Mouse (Mus musculus): ENCODE measurements around the gene Slc38a6.

Gene Slc38a6

DNA sequence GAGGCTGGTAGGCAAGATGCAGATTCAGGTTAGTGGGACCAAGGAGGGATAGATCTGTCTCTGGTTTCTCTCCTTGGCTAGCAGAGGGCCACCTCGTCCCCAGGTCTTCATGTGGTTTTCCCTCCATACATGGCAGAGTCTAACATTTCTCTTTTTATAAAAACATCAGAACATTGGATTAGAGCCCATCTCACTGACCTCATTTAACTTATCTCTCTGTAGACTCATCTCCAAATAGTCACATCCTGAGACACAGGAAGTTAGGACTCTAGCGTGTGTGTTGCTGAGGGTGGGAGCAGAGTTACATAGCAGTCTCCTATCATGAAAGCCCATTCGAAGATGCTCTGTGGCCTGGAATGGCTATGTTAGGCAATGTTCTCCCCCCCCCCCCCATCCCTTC is 97.3 kb downstream of the Slc38a6 start:
- DNase-seq (ENCODE audit: extremely low read depth, low read depth): no peak

DNA sequence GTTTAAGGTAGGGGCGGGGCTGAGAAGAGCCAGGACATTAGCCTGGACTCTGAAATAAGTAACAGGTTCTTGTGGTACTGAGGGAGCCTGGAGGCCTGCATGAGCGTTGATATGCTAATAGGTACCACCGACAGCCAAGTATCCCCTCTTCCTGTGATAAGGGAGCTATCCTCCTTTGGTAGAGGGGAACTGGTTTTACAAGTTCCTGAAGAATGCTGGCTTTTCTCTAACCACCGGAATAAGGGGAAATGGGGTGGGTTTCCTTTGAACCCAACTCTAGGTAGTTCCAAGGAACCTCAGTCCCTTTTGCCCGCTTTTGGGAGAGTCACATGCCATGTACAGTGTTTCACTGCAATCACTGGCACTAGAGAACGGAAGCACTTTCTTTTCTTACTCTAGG is 98.2 kb downstream of the Slc38a6 start:
- peak; percentile 63 for DNase-seq (ENCODE audit: extremely low read depth, low read depth)

DNA sequence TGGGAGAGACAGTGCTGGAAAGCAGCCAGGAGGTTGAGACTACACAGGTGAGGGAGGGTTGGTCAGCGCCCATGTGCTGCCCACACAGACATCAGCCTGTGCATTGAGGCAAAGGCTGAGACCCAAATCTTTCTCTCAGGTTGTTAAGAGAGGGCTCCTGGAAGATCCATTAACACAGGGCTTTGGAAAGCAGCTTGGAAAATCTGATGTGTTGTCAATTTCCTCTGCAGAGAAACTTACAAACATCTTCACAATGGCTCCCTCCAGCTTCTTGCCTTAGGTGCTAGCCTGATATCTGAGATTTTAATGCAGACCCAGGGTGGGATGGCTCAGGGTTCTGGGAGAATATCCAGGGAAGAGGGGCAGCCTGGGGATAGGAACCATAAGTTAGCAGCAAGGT is 105.9 kb downstream of the Slc38a6 start:
- DNase-seq (ENCODE audit: extremely low read depth, low read depth): no peak

DNA sequence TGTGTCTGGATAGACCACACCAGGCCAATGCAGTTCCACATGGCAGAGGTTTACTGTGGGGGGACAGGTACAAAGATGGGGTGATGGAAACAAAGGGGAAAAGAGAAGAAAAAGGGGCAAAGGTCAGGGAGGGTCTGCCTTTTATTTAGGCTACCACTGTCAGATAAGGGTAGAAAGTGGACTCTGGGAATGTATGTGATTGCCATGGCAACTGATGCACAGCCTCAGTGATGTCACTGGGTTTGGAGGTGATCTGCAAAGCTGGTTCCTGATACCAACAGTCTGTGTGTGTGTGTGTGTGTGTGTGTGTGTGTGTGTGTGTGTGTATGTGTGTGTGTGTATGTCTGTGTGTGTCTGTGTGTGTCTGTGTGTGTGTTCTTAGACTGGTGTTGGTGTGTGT is 106.4 kb downstream of the Slc38a6 start:
- no peak for DNase-seq (ENCODE audit: extremely low read depth, low read depth)

DNA sequence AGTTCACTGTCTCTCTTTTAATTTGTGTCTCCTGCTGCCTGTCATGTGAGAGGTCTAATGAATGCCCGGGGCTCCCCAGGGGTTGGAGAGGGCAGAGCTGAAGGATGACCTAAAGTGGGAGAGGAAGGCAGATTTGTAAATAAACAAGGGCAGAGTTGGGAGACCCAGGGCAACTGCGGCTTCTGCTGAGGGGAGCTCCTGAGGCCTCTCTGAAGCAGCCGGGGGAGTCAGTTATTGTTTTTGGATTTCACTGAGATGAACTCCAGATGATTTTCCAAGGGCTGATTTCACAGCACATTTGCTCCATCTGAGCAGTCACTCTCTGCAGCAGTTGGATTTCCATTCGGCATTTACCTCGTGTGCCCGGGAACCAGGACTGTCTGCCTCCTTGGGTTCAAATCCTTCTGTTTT is 107.3 kb downstream of the Slc38a6 start:
- DNase-seq (ENCODE audit: extremely low read depth, low read depth): no peak

DNA sequence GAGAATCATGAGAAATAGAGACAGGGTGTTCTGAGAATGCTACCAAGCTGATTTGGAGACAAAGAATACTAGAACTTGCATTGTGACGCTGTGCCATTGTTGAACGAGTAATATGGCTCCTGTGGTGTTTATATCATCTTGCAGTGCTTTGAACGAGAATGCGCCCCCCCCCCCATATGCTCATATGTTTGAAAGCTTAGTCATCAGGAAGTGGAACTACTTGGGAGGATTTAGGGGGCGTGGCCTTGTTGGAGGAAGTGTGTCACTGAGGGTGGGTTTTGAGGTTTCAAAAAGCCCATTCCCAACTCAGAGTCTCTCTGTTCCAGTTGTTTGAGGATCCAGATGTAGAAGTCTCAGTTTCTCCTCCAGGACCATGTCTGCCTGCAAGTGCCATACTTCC is 108.0 kb downstream of the Slc38a6 start:
- DNase-seq (ENCODE audit: extremely low read depth, low read depth): no peak

DNA sequence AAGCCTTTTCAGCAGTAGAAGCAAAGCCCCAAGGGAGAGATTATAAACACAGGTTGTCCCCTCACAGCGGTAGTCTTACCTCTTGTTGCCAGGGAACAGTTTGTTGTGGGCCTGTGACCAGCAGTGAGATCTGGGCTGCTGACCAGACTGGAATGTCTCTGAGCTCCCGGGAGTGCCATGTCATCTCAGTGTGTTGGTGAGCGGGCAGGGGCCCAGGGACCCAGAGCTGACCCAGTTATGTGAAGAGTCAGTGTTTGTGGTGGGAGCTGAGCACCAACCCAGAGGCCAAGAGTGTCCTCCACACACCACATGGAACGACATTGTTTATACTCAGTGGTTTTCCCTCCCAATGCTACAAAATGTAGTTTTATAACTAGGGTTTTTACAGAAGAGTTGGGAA is 112.8 kb downstream of the Slc38a6 start:
- DNase-seq (ENCODE audit: extremely low read depth, low read depth): no peak

DNA sequence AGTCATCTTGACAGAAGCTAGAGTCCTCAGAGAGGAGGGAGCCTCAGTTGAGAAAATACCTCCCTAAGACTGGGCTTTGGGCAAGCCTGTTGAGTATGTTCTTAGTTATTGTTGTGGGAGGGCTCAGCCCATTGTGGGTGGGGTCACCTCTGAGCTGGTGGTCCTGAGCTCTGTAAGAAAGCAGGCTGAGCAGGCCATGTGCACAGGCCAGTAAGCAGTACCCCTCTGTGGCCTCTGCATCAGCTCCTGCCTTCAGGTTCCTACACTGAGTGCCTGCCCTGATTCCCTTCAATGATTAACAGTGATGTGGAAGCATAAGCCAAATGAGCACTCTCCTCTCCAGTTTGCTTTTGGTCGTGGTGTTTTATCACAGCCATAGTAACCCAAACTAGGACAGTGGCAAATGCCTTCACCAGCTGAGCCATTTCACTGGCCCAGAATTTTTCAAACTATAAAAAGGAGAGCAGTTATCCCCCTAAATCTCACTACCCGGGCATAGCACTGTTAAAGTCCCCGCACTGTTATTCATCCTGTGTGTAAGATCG is 114.0 kb downstream of the Slc38a6 start:
- DNase-seq (ENCODE audit: extremely low read depth, low read depth): no peak

DNA sequence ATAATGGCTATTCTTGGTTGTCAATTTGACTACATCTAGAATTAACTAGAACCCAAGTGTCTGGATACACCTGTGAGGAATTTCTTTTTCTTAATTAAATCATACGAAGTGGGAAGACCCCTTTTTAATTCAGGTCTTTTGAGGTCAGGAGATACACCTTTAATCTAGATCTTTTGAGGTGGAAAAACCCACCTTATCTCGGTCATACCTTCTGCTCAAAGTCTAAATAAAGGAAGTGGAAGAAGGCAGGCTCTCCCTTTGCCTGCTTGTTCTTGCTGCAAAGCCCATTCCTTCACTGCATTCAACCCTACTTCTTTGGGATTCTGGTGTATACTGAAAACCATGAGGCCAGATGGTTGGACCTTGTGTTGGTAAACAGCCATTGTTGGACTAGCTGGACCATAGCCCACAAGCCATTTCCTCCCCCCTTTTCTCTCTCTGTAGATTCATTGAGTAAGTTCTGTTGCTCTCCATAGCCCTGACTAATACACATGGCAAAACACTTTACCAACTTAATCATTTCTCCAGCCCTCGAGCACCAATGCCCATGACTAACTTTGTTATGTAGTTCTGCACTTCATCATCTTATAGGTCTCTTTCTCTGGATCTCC is 115.0 kb downstream of the Slc38a6 start:
- no peak for DNase-seq (ENCODE audit: extremely low read depth, low read depth)

DNA sequence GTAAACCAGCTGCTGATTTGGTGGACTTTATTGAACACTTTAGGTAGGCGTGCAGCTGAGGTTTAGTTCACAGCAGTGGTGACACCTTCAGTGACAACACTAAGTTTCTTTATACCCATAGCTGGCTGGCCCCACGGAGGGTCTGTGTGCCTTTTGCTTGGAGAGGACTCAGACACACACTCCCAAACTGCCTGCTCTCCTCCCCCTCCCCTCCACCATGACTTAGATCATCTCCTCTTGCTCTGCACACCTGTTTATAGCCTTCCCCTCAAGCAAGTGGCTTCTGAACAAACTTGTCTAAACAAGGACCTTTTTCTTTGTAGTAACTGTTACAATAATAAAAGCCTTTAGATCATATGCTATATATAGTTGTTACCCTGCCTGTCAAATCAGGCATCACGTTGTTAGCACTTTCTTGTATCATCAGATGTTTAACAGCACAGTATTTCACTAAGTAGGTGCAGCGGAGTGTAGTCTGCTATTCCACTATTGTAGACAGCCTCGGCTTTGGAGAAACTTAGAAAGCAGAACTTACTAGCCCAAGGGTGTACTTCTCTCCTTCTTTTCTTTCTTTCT is 115.6 kb downstream of the Slc38a6 start:
- DNase-seq (ENCODE audit: extremely low read depth, low read depth): no peak

DNA sequence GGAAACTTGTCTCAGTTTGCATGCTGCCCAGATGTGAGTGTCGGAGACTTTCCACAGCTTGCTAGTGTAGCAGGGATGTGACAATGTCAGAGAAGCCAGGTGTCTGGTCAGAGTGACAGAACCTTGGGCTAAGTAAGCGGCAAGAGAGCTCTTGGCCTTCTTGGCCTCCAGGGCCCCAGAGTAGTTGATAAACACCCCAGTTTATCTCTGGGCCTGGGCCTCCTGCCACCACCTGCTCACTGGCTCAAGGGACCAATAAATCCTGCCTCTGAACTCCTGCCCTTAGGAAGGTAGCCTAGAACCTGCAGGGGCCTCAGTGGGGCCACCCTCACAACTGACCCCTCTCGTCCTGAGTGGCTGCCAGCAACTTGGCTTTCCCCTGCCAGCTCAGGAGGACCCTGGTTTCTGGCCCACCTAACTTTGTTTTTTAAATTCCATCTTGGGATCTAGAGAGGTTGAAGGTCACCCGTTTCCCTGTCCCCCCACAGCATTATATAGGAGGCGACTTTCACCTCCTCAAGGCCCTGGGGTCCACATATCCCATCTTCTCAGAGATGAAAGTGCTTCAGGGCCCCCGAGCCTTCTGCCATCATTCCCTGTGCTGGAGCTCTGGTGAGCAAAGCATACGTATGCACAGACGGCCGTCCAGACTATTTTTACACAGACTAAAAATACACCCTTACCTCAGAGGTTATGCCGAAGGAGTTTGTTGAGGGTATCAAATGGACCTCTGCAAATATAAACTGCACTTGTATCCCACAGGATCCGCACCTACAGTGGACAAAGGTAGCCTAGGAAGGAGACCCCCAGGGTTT is 116.5 kb downstream of the Slc38a6 start:
- no peak for DNase-seq (ENCODE audit: extremely low read depth, low read depth)
